Mouse (Mus musculus) G1E (cell line): Measurements from ENCODE around the gene Casp8. TPM values are rescaled to one million over a fixed set of nuclear protein-coding genes. Genes with fewer than 3 reads are reported as not detected.
"Not testable (repeated sequence)": the region's sequence is repeated elsewhere in the genome, so short reads cannot be mapped to it uniquely, and the experiment has no call there.

Experiments used
- ATAC-seq: 2 replicates; pipeline ENCODE4 v1.8.0; 2016; ENCODE audit warnings: mild to moderate bottlenecking; ENCODE audit not compliant: insufficient number of reproducible peaks, poor library complexity, low FRiP score, severe bottlenecking; ENCODE audit errors: extremely low read depth
- DNase-seq: peaks from one replicate; pipeline ENCODE4 v3.0.0; 2012; ENCODE audit warnings: low spot score
- H3K27me3 ChIP-seq: 2 replicates; pipeline ENCODE4 v1.6.1; 2012; ENCODE audit warnings: mild to moderate bottlenecking, low read length, inconsistent platforms; ENCODE audit not compliant: insufficient read depth
- H3K36me3 ChIP-seq: replicated peaks from 2 replicates; pipeline ENCODE3; 2012; ENCODE audit warnings: mild to moderate bottlenecking, inconsistent platforms
- H3K4me1 ChIP-seq: 2 replicates; pipeline ENCODE4 v1.6.1; 2012; ENCODE audit warnings: low read depth, low read length, inconsistent platforms, mixed read lengths; ENCODE audit not compliant: insufficient read depth
- H3K4me3 ChIP-seq: 2 replicates; pipeline ENCODE4 v1.5.1; 2012; ENCODE audit warnings: low read depth, mild to moderate bottlenecking, inconsistent platforms, low read length, moderate library complexity, mixed read lengths
- H3K9me3 ChIP-seq: replicated peaks from 2 replicates; pipeline ENCODE4 v1.6.1; 2012; ENCODE audit warnings: inconsistent platforms
- CTCF ChIP-seq: IDR thresholded peaks from 2 replicates; pipeline ENCODE4 v1.5.1; 2012; ENCODE audit warnings: low read depth, low read length, inconsistent platforms, mixed read lengths
- GATA1 ChIP-seq: IDR thresholded peaks from 2 replicates; pipeline ENCODE4 v1.6.1; 2012; ENCODE audit warnings: borderline replicate concordance, low read length, inconsistent platforms, mixed read lengths
- GATA2 ChIP-seq: IDR thresholded peaks from 2 replicates; pipeline ENCODE4 v1.6.1; 2012; ENCODE audit warnings: low read depth, low read length, inconsistent platforms, borderline replicate concordance
- POLR2AphosphoS5 ChIP-seq: IDR thresholded peaks from 2 replicates; pipeline ENCODE4 v1.6.1; 2012; ENCODE audit warnings: low read depth, low read length, inconsistent platforms; ENCODE audit not compliant: insufficient replicate concordance
- TAL1 ChIP-seq: conservative IDR thresholded peaks from 2 replicates; pipeline ENCODE4 v1.6.1; 2012; ENCODE audit warnings: low read depth, low read length, inconsistent platforms, mixed read lengths
- polyA plus RNA-seq: library from polyadenylated mRNA; stranded (reverse); fragments of >175 nt; gene quantifications from 2 replicates; pipeline ENCODE4 v1.2.3, GENCODE M21; 2012
- total RNA-seq, 2 experiments: library from RNA; stranded (forward) in 1 of 2; stranded (reverse) in 1 of 2; fragments of 200-1000 nt in 1 of 2; fragments of >200 nt in 1 of 2; fragmentation: Nextera tagmentation in 1 of 2; gene quantifications; 2 replicates each; pipeline ENCODE4 v1.2.3; 2014 to 2017

Casp8 gene
- total and polyA plus RNA-seq, 3 experiments = 0.73 to 23.0 (median 10.5) TPM

- no peaks in the 10 kb centered on the region for H3K36me3 ChIP-seq
- peaks cover 4% of the 10 kb centered on the region for H3K9me3 ChIP-seq
- peaks cover 17% of the 10 kb centered on the region for H3K27me3 ChIP-seq
- H3K4me3 ChIP-seq = no peak overlapping the region
- no peak for TF ChIP-seq GATA2
- TF ChIP-seq GATA1 = no peak
- no peak for TF ChIP-seq CTCF
- no peak for TF ChIP-seq TAL1
- no peak for TF ChIP-seq POLR2AphosphoS5
- ATAC-seq (no peak), DNase-seq (no peak)
- peaks cover 6% of the 10 kb centered on the region for H3K4me1 ChIP-seq
Measured at GRCm38 (mm10) chr1:58797370-58797769, 2.2 kb downstream of the Casp8 start.

- no peak for ATAC-seq
- no peak overlapping the region for H3K4me3 ChIP-seq
- no peak for TF ChIP-seq POLR2AphosphoS5
- no peak for TF ChIP-seq GATA1
- no peak for TF ChIP-seq CTCF
- no peak for TF ChIP-seq GATA2
- TF ChIP-seq TAL1 = no peak
- peaks cover 14% of the 10 kb centered on the region for H3K27me3 ChIP-seq
- no peaks in the 10 kb centered on the region for H3K36me3 ChIP-seq
- H3K9me3 ChIP-seq = peaks cover 4% of the 10 kb centered on the region
- H3K4me1 ChIP-seq = peaks cover 8% of the 10 kb centered on the region
- no peak for DNase-seq
Measured at GRCm38 (mm10) chr1:58798911-58799310, 3.7 kb downstream of the Casp8 start.

GRCm38 (mm10) chr1:58800644-58801043 lies 5.5 kb downstream of the Casp8 start:
- not testable (repeated sequence) for DNase-seq, H3K27me3 ChIP-seq, H3K36me3 ChIP-seq, H3K9me3 ChIP-seq, H3K4me3 ChIP-seq, ATAC-seq
- H3K4me1 ChIP-seq = peaks cover 11% of the 10 kb centered on the region

- ATAC-seq = no peak
- Histone ChIP-seq H3K27me3 (peaks cover 6% of the 10 kb centered on the region), H3K9me3 (peaks cover 4% of the 10 kb centered on the region), H3K36me3 (no peaks in the 10 kb centered on the region), H3K4me1 (peaks cover 13% of the 10 kb centered on the region), H3K4me3 (no peak overlapping the region; the same call in 1 of the 2 replicates)
- TF ChIP-seq POLR2AphosphoS5 (no peak), CTCF (no peak), TAL1 (no peak), GATA1 (no peak), GATA2 (no peak)
- DNase-seq = no peak
Measured at GRCm38 (mm10) chr1:58801558-58802285, 6.5 kb downstream of the Casp8 start.

GRCm38 (mm10) chr1:58802322-58803273 lies 7.4 kb downstream of the Casp8 start:
- peak; percentile 84 for ATAC-seq
- TF ChIP-seq GATA1 (no peak), TAL1 (no peak), CTCF (no peak), GATA2 (no peak), POLR2AphosphoS5 (no peak)
- H3K36me3 ChIP-seq = no peaks in the 10 kb centered on the region
- peaks cover 4% of the 10 kb centered on the region for H3K9me3 ChIP-seq
- DNase-seq = peak; percentile 66
- peaks cover 15% of the 10 kb centered on the region for H3K4me1 ChIP-seq
- H3K27me3 ChIP-seq = peaks cover 6% of the 10 kb centered on the region
- H3K4me3 ChIP-seq = peak overlapping the region; percentile 50; the same call in 1 of the 2 replicates

GRCm38 (mm10) chr1:58803531-58803930 lies 8.4 kb downstream of the Casp8 start:
- Histone ChIP-seq H3K36me3 (no peaks in the 10 kb centered on the region), H3K27me3 (peaks cover 6% of the 10 kb centered on the region), H3K4me3 (no peak overlapping the region; the same call in 1 of the 2 replicates), H3K9me3 (peaks cover 3% of the 10 kb centered on the region), H3K4me1 (peaks cover 15% of the 10 kb centered on the region)
- ATAC-seq = 0 out of 2 replicates have a peak, but pooled peaks have one; percentile 29
- no peak for TF ChIP-seq POLR2AphosphoS5
- TF ChIP-seq GATA2 = no peak
- no peak for TF ChIP-seq GATA1
- no peak for DNase-seq
